Mouse (Mus musculus): Measurements from ENCODE around the gene Pdgfc.

Pdgfc gene

GRCm38 (mm10) chr3:81150228-81150627 lies 114.0 kb downstream of the Pdgfc start:
- DNase-seq (ENCODE audit: low spot score in 2 of 2) = no peak

- DNase-seq (ENCODE audit: low spot score in 2 of 2) = no peak
These were observed 118.2 kb downstream of the Pdgfc start for GRCm38 (mm10) chr3:81154420-81154819.

- DNase-seq (ENCODE audit: low spot score in 2 of 2) = no peak
These were observed 124.4 kb downstream of the Pdgfc start for GRCm38 (mm10) chr3:81160457-81161165.

- no peak for DNase-seq (ENCODE audit: low spot score in 2 of 2)
These were observed 125.9 kb downstream of the Pdgfc start for GRCm38 (mm10) chr3:81162129-81162528.

GRCm38 (mm10) chr3:81164091-81164490 lies 127.9 kb downstream of the Pdgfc start:
- no peak for DNase-seq (ENCODE audit: low spot score in 2 of 2)

- DNase-seq (ENCODE audit: low spot score in 2 of 2) = no peak
These were observed 134.0 kb downstream of the Pdgfc start for GRCm38 (mm10) chr3:81170073-81170809.

- no peak for DNase-seq (ENCODE audit: low spot score in 2 of 2)
These were observed 138.6 kb downstream of the Pdgfc start for GRCm38 (mm10) chr3:81174832-81175231.

GRCm38 (mm10) chr3:81181319-81182013 lies 145.2 kb downstream of the Pdgfc start:
- DNase-seq (ENCODE audit: low spot score in 2 of 2) = no peak

- DNase-seq (ENCODE audit: low spot score in 2 of 2) = no peak
These were observed 160.7 kb downstream of the Pdgfc start for GRCm38 (mm10) chr3:81196937-81197336.

- DNase-seq (ENCODE audit: low spot score in 2 of 2) = no peak
These were observed 161.4 kb downstream of the Pdgfc start for GRCm38 (mm10) chr3:81197644-81198043.

GRCm38 (mm10) chr3:81200647-81201046 lies 164.4 kb downstream of the Pdgfc start:
- no peak for DNase-seq (ENCODE audit: low spot score in 2 of 2)

- DNase-seq (ENCODE audit: low spot score in 2 of 2) = peak; percentile 48 to 65
These were observed 169.0 kb downstream of the Pdgfc start for GRCm38 (mm10) chr3:81205201-81205600.

- no peak for DNase-seq (ENCODE audit: low spot score in 2 of 2)
These were observed 172.0 kb downstream of the Pdgfc start for GRCm38 (mm10) chr3:81208246-81208645.

GRCm38 (mm10) chr3:81211147-81211546 lies 174.9 kb downstream of the Pdgfc start:
- DNase-seq (ENCODE audit: low spot score in 2 of 2) = no peak

- DNase-seq (ENCODE audit: low spot score in 2 of 2) = no peak
These were observed 175.4 kb downstream of the Pdgfc start for GRCm38 (mm10) chr3:81211666-81212065.

GRCm38 (mm10) chr3:81215547-81216118 lies 179.4 kb downstream of the Pdgfc start:
- no peak for DNase-seq (ENCODE audit: low spot score in 2 of 2)

- no peak for DNase-seq (ENCODE audit: low spot score in 2 of 2)
These were observed 185.5 kb downstream of the Pdgfc start for GRCm38 (mm10) chr3:81221682-81222081.

GRCm38 (mm10) chr3:81228344-81228743 lies 192.1 kb downstream of the Pdgfc start:
- DNase-seq (ENCODE audit: low spot score in 2 of 2) = no peak

- no peak for DNase-seq (ENCODE audit: low spot score in 2 of 2)
These were observed 206.7 kb downstream of the Pdgfc start for GRCm38 (mm10) chr3:81242697-81243590.

GRCm38 (mm10) chr3:81243591-81243990 lies 207.4 kb downstream of the Pdgfc start:
- no peak for DNase-seq (ENCODE audit: low spot score in 2 of 2)

GRCm38 (mm10) chr3:81262801-81263200 lies 226.6 kb downstream of the Pdgfc start:
- DNase-seq (ENCODE audit: low spot score in 2 of 2) = no peak

Data from urinary bladder, adult 18-20 months (tissue).